Mouse (Mus musculus): ENCODE measurements at regions not wholly inside any gene's neighbourhood (a gene's known extent, or its start where the extent isn't known, plus 50 kb on each side); places are given as distances from the start of the nearest gene placed in this dataset.

GRCm38 (mm10) chr3:21495651-21496050 lies 580.8 kb upstream of the Tbl1xr1 start:
- WGBS, result 44% methylated on average over 5 of the region's 5 CpGs
- DNase-seq (ENCODE audit: low spot score), result no peak
- Histone ChIP-seq H3K4me3 (ENCODE audit: low read depth, low read length) (no peak overlapping the region), H3K4me1 (replicated peaks; ENCODE audit: control insufficient read depth, insufficient read depth) (no peaks in the 10 kb centered on the region), H3K9me3 (ENCODE audit: control insufficient read depth, low read length) (no peaks in the 10 kb centered on the region), H3K27ac (replicated peaks) (no peak overlapping the region), H3K4me2 (replicated peaks; ENCODE audit: low read depth) (no peak overlapping the region), H3K9ac (ENCODE audit: low read length) (no peak overlapping the region), H3K27me3 (ENCODE audit: control insufficient read depth, insufficient read depth, low read length) (no peaks in the 10 kb centered on the region), H3K36me3 (ENCODE audit: control insufficient read depth, insufficient read depth, low read length) (no peaks in the 10 kb centered on the region)
- no peak for ATAC-seq (ENCODE audit: low FRiP score, low TSS enrichment)
- TF ChIP-seq CTCF (IDR thresholded peaks at IDR 0.05; ENCODE audit: low read depth) (no peak), EP300 (optimal IDR thresholded peaks at IDR 0.05) (no peak)

GRCm38 (mm10) chr3:21496166-21496565 lies 580.3 kb upstream of the Tbl1xr1 start:
- no peak for TF ChIP-seq EP300 (optimal IDR thresholded peaks at IDR 0.05)
- TF ChIP-seq CTCF (IDR thresholded peaks at IDR 0.05; ENCODE audit: low read depth), result no peak
- no peak overlapping the region for H3K27ac ChIP-seq (replicated peaks)
- 84% methylated on average over 2 of the region's 2 CpGs for WGBS

GRCm38 (mm10) chr3:21497011-21497410 lies 579.4 kb upstream of the Tbl1xr1 start:
- Histone ChIP-seq H3K4me1 (replicated peaks; ENCODE audit: control insufficient read depth, insufficient read depth) (no peaks in the 10 kb centered on the region), H3K9ac (ENCODE audit: low read length) (no peak overlapping the region), H3K36me3 (ENCODE audit: control insufficient read depth, insufficient read depth, low read length) (no peaks in the 10 kb centered on the region), H3K4me2 (replicated peaks; ENCODE audit: low read depth) (no peak overlapping the region), H3K9me3 (ENCODE audit: control insufficient read depth, low read length) (no peaks in the 10 kb centered on the region), H3K27ac (replicated peaks) (no peak overlapping the region), H3K27me3 (ENCODE audit: control insufficient read depth, insufficient read depth, low read length) (no peaks in the 10 kb centered on the region), H3K4me3 (ENCODE audit: low read depth, low read length) (no peak overlapping the region)
- no peak for ATAC-seq (ENCODE audit: low FRiP score, low TSS enrichment)
- TF ChIP-seq CTCF (IDR thresholded peaks at IDR 0.05; ENCODE audit: low read depth), result no peak
- no peak for TF ChIP-seq EP300 (optimal IDR thresholded peaks at IDR 0.05)
- 35% methylated on average over 1 of the region's 1 CpGs for WGBS
- DNase-seq (ENCODE audit: low spot score), result no peak

More at GRCm38 (mm10) chr3:21496166-21496565, 580.3 kb upstream of the Tbl1xr1 start:
- Histone ChIP-seq H3K9ac (ENCODE audit: low read length) (no peak overlapping the region), H3K36me3 (ENCODE audit: control insufficient read depth, insufficient read depth, low read length) (no peaks in the 10 kb centered on the region), H3K4me2 (replicated peaks; ENCODE audit: low read depth) (no peak overlapping the region), H3K27me3 (ENCODE audit: control insufficient read depth, insufficient read depth, low read length) (no peaks in the 10 kb centered on the region), H3K9me3 (ENCODE audit: control insufficient read depth, low read length) (no peaks in the 10 kb centered on the region), H3K4me3 (ENCODE audit: low read depth, low read length) (no peak overlapping the region), H3K4me1 (replicated peaks; ENCODE audit: control insufficient read depth, insufficient read depth) (no peaks in the 10 kb centered on the region)
- ATAC-seq (ENCODE audit: low FRiP score, low TSS enrichment) (no peak), DNase-seq (ENCODE audit: low spot score) (no peak)

GRCm38 (mm10) chr3:21507655-21508054 lies 568.8 kb upstream of the Tbl1xr1 start:
- Histone ChIP-seq H3K9me3 (ENCODE audit: control insufficient read depth, low read length) (peaks cover 14% of the 10 kb centered on the region), H3K9ac (ENCODE audit: low read length) (no peak overlapping the region), H3K4me2 (replicated peaks; ENCODE audit: low read depth) (no peak overlapping the region), H3K36me3 (ENCODE audit: control insufficient read depth, insufficient read depth, low read length) (no peaks in the 10 kb centered on the region), H3K4me1 (replicated peaks; ENCODE audit: control insufficient read depth, insufficient read depth) (no peaks in the 10 kb centered on the region), H3K4me3 (ENCODE audit: low read depth, low read length) (no peak overlapping the region), H3K27me3 (ENCODE audit: control insufficient read depth, insufficient read depth, low read length) (no peaks in the 10 kb centered on the region), H3K27ac (replicated peaks) (no peak overlapping the region)
- ATAC-seq (ENCODE audit: low FRiP score, low TSS enrichment), result no peak
- WGBS, result 94% methylated on average over 2 of the region's 2 CpGs
- TF ChIP-seq CTCF (IDR thresholded peaks at IDR 0.05; ENCODE audit: low read depth) (no peak), EP300 (optimal IDR thresholded peaks at IDR 0.05) (no peak)
- DNase-seq (ENCODE audit: low spot score), result no peak

- H3K9me3 ChIP-seq (ENCODE audit: control insufficient read depth, low read length), result peaks cover 14% of the 10 kb centered on the region
- TF ChIP-seq EP300 (optimal IDR thresholded peaks at IDR 0.05) (no peak), CTCF (IDR thresholded peaks at IDR 0.05; ENCODE audit: low read depth) (no peak)
- no peaks in the 10 kb centered on the region for H3K4me1 ChIP-seq (replicated peaks; ENCODE audit: control insufficient read depth, insufficient read depth)
- no peak overlapping the region for H3K27ac ChIP-seq (replicated peaks)
- WGBS, result 56% methylated on average over 4 of the region's 4 CpGs
- no peak overlapping the region for H3K4me3 ChIP-seq (ENCODE audit: low read depth, low read length)
- no peaks in the 10 kb centered on the region for H3K27me3 ChIP-seq (ENCODE audit: control insufficient read depth, insufficient read depth, low read length)
- no peak overlapping the region for H3K9ac ChIP-seq (ENCODE audit: low read length)
- no peaks in the 10 kb centered on the region for H3K36me3 ChIP-seq (ENCODE audit: control insufficient read depth, insufficient read depth, low read length)
- no peak for ATAC-seq (ENCODE audit: low FRiP score, low TSS enrichment)
- DNase-seq (ENCODE audit: low spot score), result no peak
- no peak overlapping the region for H3K4me2 ChIP-seq (replicated peaks; ENCODE audit: low read depth)
Observed at GRCm38 (mm10) chr3:21512081-21512480, 564.4 kb upstream of the Tbl1xr1 start.

GRCm38 (mm10) chr3:21524426-21524937 lies 552.0 kb upstream of the Tbl1xr1 start:
- WGBS, result 36% methylated on average over 1 of the region's 1 CpGs
- Histone ChIP-seq H3K27ac (replicated peaks) (no peak overlapping the region), H3K9me3 (ENCODE audit: control insufficient read depth, low read length) (no peaks in the 10 kb centered on the region), H3K4me1 (replicated peaks; ENCODE audit: control insufficient read depth, insufficient read depth) (no peaks in the 10 kb centered on the region), H3K36me3 (ENCODE audit: control insufficient read depth, insufficient read depth, low read length) (no peaks in the 10 kb centered on the region), H3K4me3 (ENCODE audit: low read depth, low read length) (no peak overlapping the region), H3K27me3 (ENCODE audit: control insufficient read depth, insufficient read depth, low read length) (no peaks in the 10 kb centered on the region), H3K9ac (ENCODE audit: low read length) (no peak overlapping the region), H3K4me2 (replicated peaks; ENCODE audit: low read depth) (no peak overlapping the region)
- ATAC-seq (ENCODE audit: low FRiP score, low TSS enrichment), result no peak
- no peak for DNase-seq (ENCODE audit: low spot score)
- TF ChIP-seq CTCF (IDR thresholded peaks at IDR 0.05; ENCODE audit: low read depth) (no peak), EP300 (optimal IDR thresholded peaks at IDR 0.05) (no peak)
